Mouse (Mus musculus) stomach, postnatal 0 days (tissue): ENCODE data around the gene Tefm. TPM values are rescaled to one million over a fixed set of nuclear protein-coding genes. Genes with fewer than 3 reads are reported as not detected.

ENCODE experiments used
- ATAC-seq: fragments of 200-750 bp; cut with Nextera tagmentation; 2 replicates; pipeline ENCODE4 v1.8.0; 2017; ENCODE audit not compliant: low FRiP score, low TSS enrichment
- DNase-seq: peaks from one replicate; pipeline ENCODE4 v3.0.0-alpha.2; 2016; ENCODE audit warnings: low spot score
- H3K27ac ChIP-seq: fragments of 300-500 bp; sonication (generic); replicated peaks from 2 replicates; pipeline ENCODE4 v1.5.1; 2014; ENCODE audit warnings: mild to moderate bottlenecking, control low read depth
- H3K27me3 ChIP-seq: fragments of 300-500 bp; sonication (generic); 2 replicates; pipeline ENCODE4 v1.6.1; 2014; ENCODE audit warnings: low read length; ENCODE audit not compliant: control insufficient read depth, insufficient read depth
- H3K36me3 ChIP-seq: fragments of 300-500 bp; sonication (generic); 2 replicates; pipeline ENCODE4 v1.6.1; 2014; ENCODE audit warnings: low read length, mixed read lengths; ENCODE audit not compliant: control insufficient read depth, insufficient read depth
- H3K4me1 ChIP-seq: fragments of 300-500 bp; sonication (generic); replicated peaks from 2 replicates; pipeline ENCODE4 v1.6.1; 2014; ENCODE audit warnings: antibody characterized with exemption; ENCODE audit not compliant: control insufficient read depth, insufficient read depth
- H3K4me2 ChIP-seq: fragments of 300-500 bp; sonication (generic); replicated peaks from 2 replicates; pipeline ENCODE4 v1.6.1; 2014; ENCODE audit warnings: low read depth, mild to moderate bottlenecking, control low read depth, moderate library complexity
- H3K4me3 ChIP-seq: fragments of 300-500 bp; sonication (generic); 2 replicates; pipeline ENCODE4 v1.5.1; 2014; ENCODE audit warnings: low read depth, low read length, control low read depth
- H3K9ac ChIP-seq: fragments of 300-500 bp; sonication (generic); 2 replicates; pipeline ENCODE4 v1.6.1; 2014; ENCODE audit warnings: mild to moderate bottlenecking, low read length, control low read depth, mixed read lengths
- H3K9me3 ChIP-seq: fragments of 300-500 bp; sonication (generic); 2 replicates; pipeline ENCODE4 v1.6.1; 2016; ENCODE audit warnings: low read length; ENCODE audit not compliant: control insufficient read depth
- CTCF ChIP-seq: IDR thresholded peaks from 2 replicates; pipeline ENCODE4 v1.5.1; 2016; ENCODE audit warnings: antibody characterized with exemption, low read depth, mild to moderate bottlenecking, moderate library complexity
- EP300 ChIP-seq: optimal IDR thresholded peaks from 2 replicates; pipeline ENCODE3; 2016; ENCODE audit warnings: antibody characterized with exemption
- WGBS: fragments of 180-500 bp; shearing (Covaris S2); extraction: QIAGEN DNeasy Blood & Tissue Kit; methylation state at CpG from one replicate; pipeline ENCODE4 v1.1.7; 2014; 5-methylcytosine and 5-hydroxymethylcytosine counted together
- polyA plus RNA-seq: library from polyadenylated mRNA; unstranded; fragments of >200 nt; fragmentation: Nextera tagmentation; extraction: Ambion mirVana; gene quantifications from 2 replicates; pipeline ENCODE4 v1.2.1, GENCODE M21; 2015

The Tefm gene
- polyA plus RNA-seq, 1 experiment from 2014 or later = 18.6 TPM

- Histone ChIP-seq H3K4me3 (no peak overlapping the region), H3K4me2 (no peak overlapping the region), H3K4me1 (no peaks in the 10 kb centered on the region), H3K36me3 (peaks cover 2% of the 10 kb centered on the region; the same call in 1 of the 2 replicates), H3K9ac (no peak overlapping the region), H3K27me3 (no peaks in the 10 kb centered on the region), H3K27ac (no peak overlapping the region), H3K9me3 (no peaks in the 10 kb centered on the region)
- ATAC-seq (no peak), DNase-seq (no peak)
- WGBS = 83% methylated on average over 5 of the region's 5 CpGs
- no peak for TF ChIP-seq EP300
- TF ChIP-seq CTCF = no peak
Observed at GRCm38 (mm10) chr11:80137773-80138172, 4.2 kb downstream of the Tefm start.

- ATAC-seq (no peak), DNase-seq (no peak)
- 86% methylated on average over 13 of the region's 13 CpGs for WGBS
Observed at GRCm38 (mm10) chr11:80136786-80137185, 5.2 kb downstream of the Tefm start.

GRCm38 (mm10) chr11:80135954-80136683, 5.9 kb downstream of the Tefm start:
- DNase-seq (no peak), ATAC-seq (no peak)
- Histone ChIP-seq H3K4me1 (no peaks in the 10 kb centered on the region), H3K9me3 (no peaks in the 10 kb centered on the region), H3K4me3 (no peak overlapping the region), H3K9ac (no peak overlapping the region), H3K36me3 (peaks cover 7% of the 10 kb centered on the region; the same call in 1 of the 2 replicates), H3K27ac (no peak overlapping the region), H3K4me2 (no peak overlapping the region), H3K27me3 (no peaks in the 10 kb centered on the region)
- WGBS = 90% methylated on average over 11 of the region's 11 CpGs
- TF ChIP-seq EP300 (no peak), CTCF (no peak)

More at GRCm38 (mm10) chr11:80136786-80137185, 5.2 kb downstream of the Tefm start:
- TF ChIP-seq EP300 = no peak
- no peak for TF ChIP-seq CTCF
- Histone ChIP-seq H3K4me3 (no peak overlapping the region), H3K27me3 (no peaks in the 10 kb centered on the region), H3K4me1 (no peaks in the 10 kb centered on the region), H3K9ac (no peak overlapping the region), H3K27ac (no peak overlapping the region), H3K36me3 (peaks cover 5% of the 10 kb centered on the region; the same call in 1 of the 2 replicates), H3K9me3 (no peaks in the 10 kb centered on the region), H3K4me2 (no peak overlapping the region)

- ATAC-seq = no peak
- Histone ChIP-seq H3K9ac (no peak overlapping the region), H3K4me2 (no peak overlapping the region), H3K9me3 (no peaks in the 10 kb centered on the region), H3K36me3 (peaks cover 7% of the 10 kb centered on the region; the same call in 1 of the 2 replicates), H3K27ac (no peak overlapping the region), H3K4me1 (no peaks in the 10 kb centered on the region), H3K27me3 (no peaks in the 10 kb centered on the region), H3K4me3 (no peak overlapping the region)
- no peak for TF ChIP-seq CTCF
- no peak for TF ChIP-seq EP300
- DNase-seq = no peak
- WGBS = 61% methylated on average over 4 of the region's 4 CpGs
Observed at GRCm38 (mm10) chr11:80134744-80135143, 7.2 kb downstream of the Tefm start.

GRCm38 (mm10) chr11:80132050-80132449, 9.9 kb downstream of the Tefm start:
- no peaks in the 10 kb centered on the region for H3K4me1 ChIP-seq
- 56% methylated on average over 1 of the region's 1 CpGs for WGBS
- no peak for ATAC-seq
- no peak overlapping the region for H3K4me3 ChIP-seq
- no peak overlapping the region for H3K9ac ChIP-seq
- H3K36me3 ChIP-seq = peaks cover 7% of the 10 kb centered on the region; the same call in 1 of the 2 replicates
- no peak for DNase-seq
- no peak for TF ChIP-seq EP300
- TF ChIP-seq CTCF = no peak
- no peaks in the 10 kb centered on the region for H3K9me3 ChIP-seq
- H3K27me3 ChIP-seq = no peaks in the 10 kb centered on the region
- no peak overlapping the region for H3K4me2 ChIP-seq
- H3K27ac ChIP-seq = no peak overlapping the region

GRCm38 (mm10) chr11:80116411-80116810, 25.6 kb downstream of the Tefm start:
- peaks cover 5% of the 10 kb centered on the region; the same call in 1 of the 2 replicates for H3K36me3 ChIP-seq
- WGBS = 68% methylated on average over 1 of the region's 1 CpGs

More at GRCm38 (mm10) chr11:80116411-80116810, 25.6 kb downstream of the Tefm start:
- Histone ChIP-seq H3K9ac (no peak overlapping the region), H3K4me2 (no peak overlapping the region), H3K9me3 (no peaks in the 10 kb centered on the region), H3K4me3 (no peak overlapping the region), H3K27me3 (no peaks in the 10 kb centered on the region), H3K27ac (no peak overlapping the region), H3K4me1 (no peaks in the 10 kb centered on the region)
- ATAC-seq = no peak
- TF ChIP-seq CTCF (no peak), EP300 (no peak)
- DNase-seq = no peak
